Mouse (Mus musculus) ES-E14 (cell line): Measurements from ENCODE around the gene Gm17374. TPM values are rescaled to one million over a fixed set of nuclear protein-coding genes. Genes with fewer than 3 reads are reported as not detected.
A peak's percentile ranks its signal among the peaks of the same experiment; 100 is the strongest.
"Not testable (repeated sequence)": the region's sequence is repeated elsewhere in the genome, so short reads cannot be mapped to it uniquely, and the experiment has no call there.

Experiments used
- DNase-seq: peaks from one replicate; pipeline ENCODE4 v3.0.0-alpha.2; 2013; ENCODE audit warnings: low read depth, low spot score
- H3K27ac ChIP-seq: 2 replicates; pipeline ENCODE4 v1.5.1; 2012; ENCODE audit warnings: low read depth, mild to moderate bottlenecking, low read length, moderate library complexity, mixed read lengths; ENCODE audit not compliant: poor library complexity, insufficient read depth, severe bottlenecking
- H3K36me3 ChIP-seq: 2 replicates; pipeline ENCODE4 v1.6.1; 2012; ENCODE audit warnings: mild to moderate bottlenecking, low read length, moderate library complexity, mixed read lengths; ENCODE audit not compliant: control insufficient read depth, poor library complexity, insufficient read depth, severe bottlenecking
- H3K4me1 ChIP-seq, 2 experiments: fragments of 150-350 bp in 1 of 2; sonication (generic) in 1 of 2; 2 replicates each; pipeline ENCODE4 v1.6.1; 2012; ENCODE audit warnings: low read length in 2 of 2, mild to moderate bottlenecking in 1 of 2, mixed read lengths in 1 of 2; ENCODE audit not compliant: control insufficient read depth in 2 of 2, insufficient read depth in 2 of 2, poor library complexity in 1 of 2
- H3K4me3 ChIP-seq, 2 experiments: fragments of 150-350 bp in 1 of 2; sonication (generic) in 1 of 2; 2 replicates each; pipeline ENCODE4 v1.5.1; 2012; ENCODE audit warnings: low read length in 2 of 2, low read depth in 1 of 2, mild to moderate bottlenecking in 1 of 2, mixed read lengths in 1 of 2; ENCODE audit not compliant: insufficient read depth in 1 of 2, poor library complexity in 1 of 2, severe bottlenecking in 1 of 2
- H3K9ac ChIP-seq: 2 replicates; pipeline ENCODE4 v1.6.1; 2012; ENCODE audit warnings: low read depth, mild to moderate bottlenecking, low read length, mixed read lengths; ENCODE audit not compliant: poor library complexity, insufficient read depth, severe bottlenecking
- H3K9me3 ChIP-seq: fragments of 150-350 bp; sonication (generic); 2 replicates; pipeline ENCODE4 v1.6.1; 2012; ENCODE audit warnings: low read depth, mild to moderate bottlenecking, low read length; ENCODE audit not compliant: control insufficient read depth, insufficient read depth
- CHD2 ChIP-seq: IDR thresholded peaks from 2 replicates; pipeline ENCODE4 v1.6.1; 2014; ENCODE audit warnings: mild to moderate bottlenecking, low read depth, low read length, inconsistent platforms
- HCFC1 ChIP-seq: IDR thresholded peaks from 2 replicates; pipeline ENCODE4 v1.6.1; 2012; ENCODE audit warnings: low read length, inconsistent platforms, borderline replicate concordance; ENCODE audit not compliant: insufficient read depth
- MAFK ChIP-seq: IDR thresholded peaks from 2 replicates; pipeline ENCODE4 v1.6.1; 2014; ENCODE audit warnings: mild to moderate bottlenecking, low read depth, low read length, inconsistent platforms; ENCODE audit not compliant: insufficient read depth
- ZC3H11A ChIP-seq: IDR thresholded peaks from 2 replicates; pipeline ENCODE4 v1.6.1; 2012; ENCODE audit warnings: low read depth, mild to moderate bottlenecking, inconsistent platforms, low read length, borderline replicate concordance
- ZNF384 ChIP-seq: IDR thresholded peaks from 2 replicates; pipeline ENCODE4 v1.6.1; 2012; ENCODE audit warnings: low read depth, low read length, inconsistent platforms
- in situ Hi-C, 2 experiments: fragments of 600-800 bp; cut with MboI; formaldehyde crosslinking; loops; one replicate each; pipeline ENCODE4 v1.15.1; 2025; ENCODE audit warnings: low sequenced_read_pairs in 2 of 2, inconsistent platforms in 1 of 2; ENCODE audit not compliant: unreplicated experiment in 2 of 2
- total RNA-seq: library from RNA; depleted of rRNA; stranded (reverse); fragments of 300-350 nt; gene quantifications from 2 replicates; pipeline ENCODE4 v1.2.3, GENCODE M21; 2012; rRNA removed

Gm17374 gene
- total RNA-seq, 1 experiment, result not detected

DNA sequence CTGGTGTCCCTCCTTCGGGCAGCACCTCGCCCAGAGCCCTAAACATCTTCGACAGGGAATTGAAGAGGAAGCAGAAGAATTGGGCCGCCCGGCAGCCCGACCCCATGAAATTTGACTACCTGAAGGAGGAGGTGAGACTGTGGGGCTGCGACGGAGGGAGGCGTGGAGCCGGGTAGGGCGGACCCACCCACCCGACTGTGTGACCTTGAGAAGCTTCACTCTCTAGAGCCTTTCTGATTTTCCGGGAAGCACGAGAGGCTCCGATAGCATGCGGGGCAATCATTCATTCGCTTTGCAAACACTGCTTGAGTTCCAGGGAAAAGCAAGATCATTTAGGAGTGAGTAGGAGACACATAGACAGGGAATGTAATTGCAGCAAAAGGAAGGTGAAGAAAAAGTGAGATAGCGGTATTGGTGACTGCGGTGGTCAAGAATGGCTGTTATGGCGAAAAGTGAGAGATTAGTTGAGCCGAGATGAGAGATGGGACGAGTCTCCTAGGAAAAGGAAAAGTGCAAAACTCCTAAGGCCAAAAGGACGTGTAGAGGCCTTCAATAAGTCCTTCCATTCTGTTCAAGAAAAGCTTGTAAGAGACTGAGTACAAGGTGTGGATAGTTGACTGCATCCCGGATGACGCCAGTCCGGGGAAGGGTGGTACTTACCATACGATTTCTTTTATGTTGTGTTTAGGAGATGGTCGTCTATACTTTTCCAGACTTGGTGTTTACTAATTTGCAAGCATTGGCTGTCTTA is 19.1 kb downstream of the Gm17374 start:
- peak; percentile 69 for DNase-seq

GRCm38 (mm10) chr2:140185685-140186210 is 33.9 kb downstream of the Gm17374 start:
- H3K36me3 ChIP-seq, H3K4me3 ChIP-seq, H3K27ac ChIP-seq, H3K9me3 ChIP-seq, in situ Hi-C loops, DNase-seq, H3K9ac ChIP-seq, H3K4me1 ChIP-seq: not testable (repeated sequence)

More for the DNA sequence above, 19.1 kb downstream of the Gm17374 start:
- peak overlapping the region; percentile 81 for H3K9ac ChIP-seq
- in situ Hi-C loops, result no loop called here
- no peaks in the 10 kb centered on the region for H3K36me3 ChIP-seq
- peak overlapping the region; percentile 55; the same call in 1 of the 2 replicates for H3K27ac ChIP-seq
- no peaks in the 10 kb centered on the region for H3K9me3 ChIP-seq
- TF ChIP-seq ZNF384, result no peak
- no peak for TF ChIP-seq HCFC1
- no peak for TF ChIP-seq CHD2
- H3K4me1 ChIP-seq, result 0 out of 4 replicates have a peak, but pooled peaks cover 0 to 2% of the 10 kb centered on the region in 2 experiments
- peak overlapping the region; percentile 97 to 99 for H3K4me3 ChIP-seq

DNA sequence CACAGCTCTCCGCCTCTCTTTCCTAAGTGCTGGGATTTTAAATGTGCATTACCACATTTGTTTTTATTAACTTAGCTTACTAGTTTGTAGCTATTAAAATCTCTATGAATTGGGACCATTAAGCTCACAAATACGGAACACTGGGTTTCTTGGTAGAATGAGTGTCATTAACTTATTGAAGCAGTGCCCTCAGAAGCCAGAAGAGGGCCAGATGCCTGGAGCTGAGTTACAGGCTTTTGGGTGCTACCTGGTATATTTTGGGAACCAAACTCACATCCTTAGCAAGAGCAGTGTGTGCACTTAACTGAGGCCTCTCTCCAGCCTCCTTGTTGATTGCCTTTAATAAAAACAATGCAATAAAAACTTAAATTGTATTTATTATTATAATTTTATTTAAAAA is 48.9 kb downstream of the Gm17374 start:
- Histone ChIP-seq H3K27ac (no peak overlapping the region), H3K4me1 (no peaks in the 10 kb centered on the region), H3K4me3 (no peak overlapping the region), H3K36me3 (peaks cover 2% of the 10 kb centered on the region; the same call in 1 of the 2 replicates), H3K9me3 (no peaks in the 10 kb centered on the region), H3K9ac (no peak overlapping the region)
- TF ChIP-seq CHD2 (no peak), MAFK (no peak), ZNF384 (no peak), HCFC1 (no peak), ZC3H11A (no peak)
- in situ Hi-C loops, result no loop called here
- no peak for DNase-seq

DNA sequence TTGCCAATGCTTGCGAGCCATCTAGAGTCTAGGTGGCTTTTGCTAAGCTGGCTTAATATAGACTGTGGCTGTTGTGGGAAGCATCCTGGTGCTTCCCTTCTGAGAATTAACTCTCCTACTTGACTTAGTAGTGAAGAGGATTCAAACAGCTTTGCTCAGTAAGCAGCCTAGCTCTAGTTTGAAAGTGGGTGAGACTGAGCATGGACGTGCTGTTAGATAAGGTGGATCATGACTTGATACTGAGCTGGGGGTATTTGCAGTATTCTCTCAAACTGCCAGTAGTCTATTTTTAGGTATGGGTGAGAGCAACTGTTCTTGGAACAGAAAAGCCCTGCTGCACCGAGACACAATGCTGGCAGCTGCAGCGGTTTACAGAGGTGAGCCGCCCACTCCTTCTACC is 50.7 kb downstream of the Gm17374 start:
- Histone ChIP-seq H3K9ac (no peak overlapping the region), H3K9me3 (no peaks in the 10 kb centered on the region), H3K4me3 (no peak overlapping the region), H3K36me3 (peaks cover 2% of the 10 kb centered on the region; the same call in 1 of the 2 replicates), H3K27ac (no peak overlapping the region), H3K4me1 (no peaks in the 10 kb centered on the region)
- no peak for TF ChIP-seq MAFK
- in situ Hi-C loops, result no loop called here
- DNase-seq, result no peak

Other genes with a start within 250 kb of the Gm17374 start
- 11.2 and 12.1 TPM in 2 replicates for gene Tasp1, start 85.2 kb upstream of the Gm17374 start, total RNA-seq
- 30.2 and 41.9 TPM in 2 replicates for gene Esf1, start 18.5 kb downstream of the Gm17374 start, total RNA-seq
- 12.9 and 14.0 TPM in 2 replicates for gene Ndufaf5, start 18.6 kb downstream of the Gm17374 start, total RNA-seq
- gene Sel1l2, start 237.7 kb downstream of the Gm17374 start, total RNA-seq, result not detected in 2 replicates
- gene Macrod2, start 243.3 kb downstream of the Gm17374 start, total RNA-seq, result 11.7 and 12.7 TPM in 2 replicates